Mouse (Mus musculus) liver, adult 2 months (tissue): ENCODE measurements around the gene Pus7.

Source experiments
- CTCF ChIP-seq: fragments of 200-500 bp; IDR thresholded peaks from 2 replicates; pipeline ENCODE4 v1.5.1; 2011; ENCODE audit warnings: low read depth, low read length, control low read depth
- POLR2A ChIP-seq: fragments of 200-500 bp; IDR thresholded peaks from 2 replicates; pipeline ENCODE4 v1.6.1; 2011; ENCODE audit warnings: low read length, control low read depth; ENCODE audit not compliant: insufficient read depth; ENCODE audit errors: extremely low read depth

DNA sequence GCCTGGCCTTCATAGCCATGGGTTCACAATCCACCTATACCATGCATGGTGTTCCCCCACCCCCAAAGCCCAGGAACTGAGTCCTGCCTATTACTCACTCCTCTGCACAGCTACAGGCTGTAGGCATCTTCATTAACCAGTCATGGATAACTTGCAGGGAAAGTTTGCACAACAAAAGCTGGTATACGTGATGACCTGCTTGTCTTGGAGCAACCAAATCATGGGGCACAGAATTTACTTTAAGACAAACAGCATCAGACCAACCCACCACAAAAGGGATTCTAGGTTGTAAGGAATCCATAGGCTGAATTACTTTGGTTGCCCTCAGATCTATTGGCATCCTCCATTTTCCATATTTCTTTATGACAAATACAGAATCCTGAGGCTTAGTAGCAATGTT lies 86.1 kb downstream of the Pus7 start:
- no peak for TF ChIP-seq CTCF
- TF ChIP-seq POLR2A, result no peak
